Mouse (Mus musculus) embryo, embryonic 9.5 days (tissue): ENCODE data around the gene Gm19684.
"Not testable (repeated sequence)": the region's sequence is repeated elsewhere in the genome, so short reads cannot be mapped to it uniquely, and the experiment has no call there.

Source experiments
- DNase-seq: peaks from one replicate; pipeline ENCODE4 v3.0.0-alpha.2; 2017; ENCODE audit errors: extremely low spot score

The Gm19684 gene

DNA sequence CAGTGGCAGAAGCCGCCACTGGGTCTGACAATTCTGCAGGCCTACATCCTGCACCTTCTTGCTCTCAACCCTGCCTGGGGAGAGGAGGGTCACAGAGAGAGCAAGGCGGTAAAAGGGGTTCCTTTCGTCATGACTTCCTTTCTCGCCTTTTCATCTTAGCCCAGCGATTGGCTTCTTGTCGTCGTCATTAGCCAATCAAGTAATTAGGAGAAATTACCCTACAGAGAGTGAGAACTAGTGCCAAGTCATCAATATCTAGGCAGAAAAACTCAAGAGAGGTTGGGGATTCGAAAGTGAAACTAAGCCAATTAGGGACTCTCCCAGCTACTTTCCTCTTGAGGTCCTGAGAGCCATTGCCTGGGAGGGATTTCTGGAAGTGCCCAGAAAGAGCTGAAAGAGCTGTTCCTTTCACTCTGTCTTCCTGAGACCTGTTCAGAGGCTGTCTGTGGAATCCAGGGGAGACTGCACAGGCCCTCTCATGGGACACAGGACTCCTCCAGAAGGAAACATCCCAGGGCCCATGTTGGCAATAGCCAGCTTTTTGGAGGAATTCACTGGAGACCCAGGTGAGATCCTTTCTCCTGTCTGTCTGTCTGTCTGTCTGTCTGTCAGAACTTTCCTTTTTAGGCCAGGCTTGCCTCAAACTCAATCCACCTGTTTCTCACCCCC lies at the start of gene Gm19684:
Gm19684 (plus strand) TSS at position 327 of the 669 bp plus-strand sequence.
- not testable (repeated sequence) for DNase-seq

DNA sequence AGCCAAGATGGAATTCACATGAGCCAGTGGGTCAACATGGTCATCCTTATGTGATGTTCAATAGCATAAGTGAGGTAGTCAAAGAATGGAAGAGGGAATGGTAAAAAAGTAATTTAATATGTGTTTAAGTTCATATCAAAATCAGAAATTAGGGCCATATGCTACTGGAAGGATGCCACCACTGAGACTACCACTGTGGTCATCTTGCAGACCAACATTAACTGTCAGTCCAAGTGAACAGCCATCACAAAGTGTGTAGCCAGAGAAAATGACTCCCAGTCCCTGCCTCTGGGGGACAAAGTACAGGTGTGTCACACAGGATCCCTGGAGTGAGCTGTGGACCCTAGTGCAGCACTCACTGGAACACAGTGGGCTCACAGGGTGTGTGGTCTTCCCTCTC lies 39.6 kb upstream of the Gm19684 start:
- DNase-seq = not testable (repeated sequence)

DNA sequence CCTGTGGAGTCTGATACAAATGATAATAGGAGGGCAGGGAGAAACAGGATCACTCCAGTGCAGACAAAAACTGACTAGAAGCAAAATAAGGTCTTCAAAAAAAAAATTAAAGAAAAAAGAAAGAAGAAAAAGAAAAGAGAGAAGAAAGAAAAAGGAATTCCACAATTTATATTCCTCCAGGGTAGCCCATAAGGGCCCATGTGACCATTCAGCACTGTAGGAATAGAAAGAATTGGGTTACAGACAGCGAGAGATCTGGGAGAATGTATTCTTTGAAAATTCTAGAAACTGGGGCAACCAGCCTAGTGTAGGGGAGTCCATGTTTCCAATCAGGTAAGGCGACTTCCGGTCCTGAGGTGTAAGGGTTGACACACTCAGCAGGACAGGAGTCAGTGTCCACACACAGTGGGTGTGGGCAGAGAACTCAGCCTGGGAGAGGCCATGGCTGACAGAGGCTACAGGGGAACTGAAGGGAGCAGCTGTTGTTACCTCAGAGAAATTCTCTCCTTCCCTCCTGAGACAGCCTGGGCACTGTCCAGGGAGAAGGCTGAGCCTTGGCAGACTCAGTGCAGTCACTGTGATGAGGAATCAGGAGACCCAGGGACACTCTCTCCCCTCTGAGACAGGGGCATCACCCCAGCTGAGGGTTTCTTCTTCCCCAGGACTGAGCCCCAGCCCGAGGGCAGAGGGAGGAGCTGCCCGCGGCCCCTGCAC lies 38.8 kb upstream of the Gm19684 start:
- DNase-seq = not testable (repeated sequence)

DNA sequence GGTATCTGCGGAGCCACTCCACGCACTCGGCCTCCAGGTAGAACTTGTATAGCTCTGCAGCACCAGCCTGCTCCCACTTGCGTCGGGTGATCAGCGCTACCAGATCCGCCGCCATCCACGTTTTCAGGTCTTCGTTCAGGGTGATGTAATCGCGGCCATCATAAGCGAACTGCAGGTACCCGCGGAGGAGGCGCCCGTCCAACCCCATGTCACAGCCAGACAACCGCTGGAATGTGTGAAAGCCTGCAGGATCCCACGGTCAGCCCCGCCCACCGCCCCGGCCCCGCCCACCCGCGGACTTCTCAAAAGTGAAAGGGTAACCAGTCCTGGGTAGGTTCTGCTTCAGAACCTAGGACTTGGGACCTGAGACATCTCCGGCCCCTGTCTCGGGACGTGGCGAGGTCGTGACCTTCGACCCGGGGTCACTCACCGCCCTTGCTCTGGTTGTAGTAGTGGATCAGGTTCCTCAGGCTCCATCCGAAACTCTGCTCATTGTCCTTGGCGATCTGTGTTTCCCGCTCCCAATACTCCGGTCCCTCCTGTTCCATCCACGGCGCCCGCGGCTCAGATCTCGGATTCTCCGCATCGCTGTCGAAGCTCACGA lies 38.1 kb upstream of the Gm19684 start:
- peak; percentile 84 for DNase-seq

DNA sequence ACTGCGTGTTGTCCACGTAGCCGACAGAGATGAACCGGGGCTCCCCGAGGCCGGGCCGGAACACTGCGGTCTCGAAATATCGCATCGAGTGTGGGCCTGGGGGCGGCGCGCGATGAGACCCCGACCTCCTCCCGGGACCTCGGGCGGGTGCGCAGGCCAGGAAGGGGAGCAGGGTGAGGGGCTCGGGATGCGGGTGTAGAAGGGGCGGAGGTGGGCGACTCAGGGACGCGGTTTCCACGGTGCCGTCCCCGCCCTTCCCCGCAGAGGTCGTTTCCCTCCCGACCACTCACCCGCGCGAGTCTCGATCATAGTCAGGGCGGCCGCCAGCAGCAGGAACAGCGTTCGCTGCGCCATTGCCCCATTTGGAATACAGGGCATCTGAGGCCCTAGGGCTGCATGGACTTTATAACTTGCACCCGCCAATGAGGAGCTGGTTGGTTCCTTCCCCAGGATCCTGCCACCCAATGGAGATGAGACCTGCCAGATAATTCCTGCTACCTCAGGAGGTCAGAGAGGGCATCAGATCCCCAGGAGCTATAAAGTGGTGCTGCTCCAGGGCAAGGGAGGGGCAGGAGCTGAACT lies 37.5 kb upstream of the Gm19684 start:
- peak; percentile 52 for DNase-seq

DNA sequence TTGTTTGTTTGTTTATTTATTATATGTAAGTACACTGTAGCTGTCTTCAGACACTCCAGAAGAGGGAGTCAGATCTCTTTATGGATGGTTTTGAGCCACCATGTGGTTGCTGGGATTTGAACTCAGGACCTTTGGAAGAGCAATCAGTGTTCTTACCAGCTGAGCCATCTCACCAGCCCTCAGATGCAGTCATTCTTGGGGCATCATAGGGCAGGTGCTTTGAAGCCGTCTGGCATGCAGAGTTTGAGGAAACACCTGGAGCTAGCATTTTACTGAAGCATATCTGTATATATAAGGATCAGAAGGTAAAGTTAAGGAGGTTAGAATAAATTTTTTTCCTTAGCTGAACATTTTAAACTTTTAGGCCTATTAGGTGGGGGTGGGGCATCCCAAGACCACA lies 35.5 kb upstream of the Gm19684 start:
- DNase-seq = not testable (repeated sequence)

DNA sequence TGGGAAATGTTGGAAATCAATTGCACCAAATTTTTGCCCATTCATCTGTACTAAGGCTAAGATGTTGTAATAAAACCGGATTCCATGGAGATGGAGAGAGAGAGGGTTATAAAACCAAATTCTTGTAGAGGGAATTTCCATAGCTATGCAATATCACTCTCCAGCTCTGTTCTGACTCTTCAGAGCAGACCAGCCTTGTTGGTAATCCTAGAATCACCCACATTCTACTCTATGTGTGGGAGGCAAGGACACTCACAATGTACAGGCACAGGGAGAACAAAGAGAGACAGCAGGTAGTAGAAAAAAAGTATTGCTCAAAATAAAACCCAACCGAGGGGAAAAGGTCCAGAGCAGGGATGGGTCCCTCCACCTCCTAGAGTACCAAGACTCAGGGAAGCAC lies 29.5 kb upstream of the Gm19684 start:
- DNase-seq = not testable (repeated sequence)

DNA sequence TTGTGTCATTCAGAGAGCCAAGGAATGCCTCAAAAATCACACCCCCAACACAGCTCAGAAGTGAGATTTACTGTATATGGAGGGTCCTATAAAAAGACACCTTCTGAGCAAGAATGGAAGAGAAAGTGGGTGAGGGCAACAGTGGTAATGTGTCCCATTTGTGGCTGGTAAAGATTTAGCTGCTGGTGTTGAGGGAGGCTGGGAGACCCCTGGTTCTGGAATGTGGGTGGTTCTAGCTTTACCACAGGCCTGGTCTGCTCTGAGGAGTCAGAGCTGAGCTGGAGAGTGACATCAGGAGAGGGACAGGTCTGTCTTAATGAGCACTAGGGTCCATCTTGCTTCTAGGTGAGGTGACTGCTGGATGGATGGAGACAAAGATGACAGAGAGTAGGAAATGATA lies 29.0 kb upstream of the Gm19684 start:
- DNase-seq = not testable (repeated sequence)

DNA sequence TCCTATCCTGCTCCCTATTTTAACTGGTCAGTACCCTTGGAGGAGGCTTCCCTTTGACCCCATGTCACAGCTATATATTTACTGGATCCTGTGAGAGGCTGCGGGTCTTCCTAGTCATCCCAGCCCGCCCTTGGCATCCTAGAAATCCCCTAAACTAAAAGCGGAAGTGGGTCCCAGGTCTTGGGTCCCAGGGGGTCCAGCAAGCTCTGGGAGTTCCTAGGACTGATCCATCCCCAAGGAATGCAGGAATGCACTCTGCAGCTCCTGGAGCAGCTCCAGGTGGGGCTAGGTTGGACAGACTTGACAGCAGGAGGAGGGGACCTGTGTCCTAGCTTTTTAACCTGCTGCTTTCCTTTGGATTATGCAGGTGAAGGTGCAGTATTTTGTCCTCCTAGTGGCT lies 27.5 kb upstream of the Gm19684 start:
- DNase-seq = no peak

DNA sequence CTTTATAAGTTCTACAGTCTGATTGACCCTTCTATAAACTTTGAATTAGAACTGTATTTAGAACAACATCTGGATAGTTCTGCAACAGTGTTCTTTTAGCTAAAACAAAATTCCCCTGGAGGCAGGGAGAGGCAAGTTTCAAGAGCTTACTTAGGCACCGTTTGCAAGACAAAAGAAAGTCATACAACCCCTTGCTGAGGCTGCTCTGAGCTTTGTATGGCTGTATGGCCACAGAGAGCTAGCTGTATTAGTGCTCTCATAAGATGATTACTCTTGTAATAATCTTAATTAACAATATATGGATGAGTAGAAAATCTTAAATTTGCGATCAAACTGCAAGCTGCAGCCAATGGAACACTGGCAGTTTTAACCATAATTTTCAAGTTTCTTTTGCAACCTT lies 21.9 kb upstream of the Gm19684 start:
- not testable (repeated sequence) for DNase-seq

DNA sequence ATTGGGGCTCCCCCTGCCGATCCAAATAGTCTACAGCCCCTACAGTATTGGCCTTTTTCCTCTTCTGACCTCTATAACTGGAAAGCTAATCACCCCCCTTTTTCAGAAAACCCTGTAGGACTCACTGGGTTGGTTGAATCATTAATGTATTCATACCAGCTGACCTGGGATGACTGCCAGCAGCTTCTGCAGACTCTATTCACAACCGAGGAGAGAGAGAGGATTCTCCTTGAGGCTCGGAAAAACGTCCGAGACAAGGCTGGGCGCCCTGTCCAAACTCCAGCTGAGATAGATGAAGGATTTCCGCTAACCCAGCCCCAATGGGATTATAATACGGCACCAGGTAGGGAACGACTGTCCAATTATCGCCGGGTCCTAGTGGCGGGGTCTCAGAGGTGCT lies 19.4 kb upstream of the Gm19684 start:
- DNase-seq = not testable (repeated sequence)

DNA sequence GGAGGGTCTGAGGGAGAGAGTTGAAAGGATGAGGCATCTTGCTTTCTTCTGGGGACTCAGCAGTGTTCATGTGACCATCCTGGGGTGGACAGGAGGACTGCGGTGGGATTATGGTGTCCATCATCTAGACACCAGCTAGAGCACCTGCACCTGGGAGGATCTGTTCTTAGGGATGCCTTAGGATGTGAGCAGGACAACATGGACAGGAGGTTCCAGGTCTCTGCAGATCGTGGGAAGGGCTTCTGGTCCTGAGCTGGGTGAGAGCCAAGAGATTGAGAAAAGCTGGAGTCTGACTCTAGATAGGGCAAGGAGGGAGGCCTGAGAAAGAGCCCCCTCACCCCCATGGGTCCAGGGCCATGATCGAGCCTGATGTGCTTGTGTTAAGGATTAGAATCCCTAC lies 11.3 kb upstream of the Gm19684 start:
- not testable (repeated sequence) for DNase-seq

DNA sequence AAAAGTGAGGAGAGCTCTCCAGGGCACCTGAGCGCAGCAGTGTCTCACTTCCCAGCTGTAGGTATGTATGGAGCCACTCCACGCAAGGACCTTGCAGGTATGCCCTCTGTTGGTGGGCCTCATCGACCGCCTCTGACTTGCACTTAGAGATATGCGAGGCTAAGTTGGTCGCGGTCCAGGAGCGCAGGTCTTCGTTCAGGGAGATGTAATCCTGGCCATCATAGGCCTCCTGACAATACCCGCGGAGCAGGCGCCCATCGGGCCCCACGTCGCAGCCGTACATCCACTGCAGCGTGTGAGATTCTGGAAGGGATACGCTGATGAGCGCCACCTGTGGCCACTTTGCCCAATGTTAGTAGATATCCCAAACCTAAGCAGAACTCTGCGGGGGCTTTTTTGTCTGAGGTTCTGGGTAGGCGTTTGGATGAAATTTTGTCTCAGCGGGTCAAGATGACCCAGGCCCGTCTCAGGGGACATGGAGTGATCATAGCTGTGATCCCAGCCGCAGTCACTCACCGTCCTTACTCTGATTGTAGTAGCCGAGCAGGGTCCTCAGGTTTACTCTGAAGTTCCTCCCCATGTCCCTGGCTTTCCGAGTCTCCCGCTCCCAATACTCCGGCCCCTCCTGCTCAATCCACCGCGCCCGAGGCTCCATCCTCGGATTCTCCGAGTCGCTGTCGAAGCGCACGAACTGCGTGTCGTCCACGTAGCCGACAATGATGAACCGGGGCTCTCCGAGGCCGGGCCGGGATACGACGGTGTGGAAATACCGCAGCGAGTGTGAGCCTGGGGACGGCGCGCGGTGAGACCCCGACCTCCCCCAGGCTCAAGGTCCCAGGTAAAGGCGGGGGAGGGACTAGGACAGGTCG lies 10.6 kb upstream of the Gm19684 start:
- peak; percentile 24 for DNase-seq

DNA sequence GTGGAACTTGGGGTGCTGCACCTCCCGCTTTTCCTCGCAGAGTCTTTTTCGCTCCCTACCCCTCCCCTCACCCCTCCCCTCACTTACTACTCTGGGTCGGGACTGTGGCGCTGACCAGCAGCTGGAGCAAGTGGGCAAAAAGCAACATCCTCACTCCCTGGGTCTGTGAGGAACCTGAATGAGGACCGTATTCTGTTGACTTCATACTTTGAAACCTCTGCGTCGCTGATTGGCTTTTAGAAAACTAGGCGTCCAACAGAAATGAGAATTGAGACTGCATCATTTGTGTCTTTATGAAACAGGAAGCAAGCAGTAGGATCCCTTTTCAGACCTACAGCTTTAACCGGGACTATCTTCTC lies 10.0 kb upstream of the Gm19684 start:
- DNase-seq = peak; percentile 9

DNA sequence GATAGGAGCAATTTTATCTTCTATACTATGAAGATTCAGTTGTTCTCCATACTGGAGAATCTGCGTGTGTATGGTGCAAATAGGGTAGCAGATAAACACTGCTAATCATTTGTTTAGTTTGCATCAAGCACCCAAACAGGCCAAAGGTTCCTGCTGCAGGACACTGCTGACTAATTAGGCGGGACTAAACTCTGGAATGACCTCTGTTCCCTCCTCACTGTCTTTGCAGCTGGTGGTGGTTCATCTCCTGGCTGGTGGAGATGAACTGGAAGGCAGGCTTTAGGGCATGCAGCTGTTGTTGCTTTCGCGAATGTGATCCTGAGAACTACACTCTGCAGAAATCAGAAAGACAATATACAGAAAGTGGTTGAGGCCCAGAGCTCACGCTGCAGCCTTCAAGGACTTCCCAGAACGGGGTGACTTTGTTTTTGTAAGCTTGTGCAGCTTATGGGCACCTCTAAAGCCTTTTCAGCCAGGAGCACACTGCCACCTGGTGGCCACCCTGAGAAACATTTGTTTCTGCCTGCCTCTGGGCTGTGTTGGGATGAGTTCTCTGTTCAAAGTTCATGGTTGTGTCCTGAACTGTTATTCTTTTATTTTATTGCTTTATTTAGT lies 7.4 kb upstream of the Gm19684 start:
- DNase-seq = peak; percentile 24

DNA sequence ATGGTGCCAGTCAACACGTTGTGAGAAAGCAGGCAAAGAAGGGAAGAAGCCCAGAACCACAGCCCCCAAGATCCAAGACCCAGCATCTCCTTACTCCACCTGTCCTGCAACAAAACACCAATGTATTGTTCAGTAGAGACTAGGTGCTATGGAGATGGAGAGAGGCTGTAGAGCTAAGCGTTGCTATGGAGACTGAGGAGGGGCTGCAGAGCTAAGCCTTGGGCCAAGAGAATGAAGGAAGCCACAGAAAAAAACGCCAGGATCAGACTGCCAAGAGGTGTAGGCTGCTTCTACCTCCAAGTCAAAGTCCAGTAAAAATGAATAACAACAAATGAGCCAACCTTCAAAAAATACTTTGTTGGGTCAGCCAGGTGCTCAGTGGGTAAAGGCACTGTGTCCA lies 4.9 kb upstream of the Gm19684 start:
- not testable (repeated sequence) for DNase-seq

DNA sequence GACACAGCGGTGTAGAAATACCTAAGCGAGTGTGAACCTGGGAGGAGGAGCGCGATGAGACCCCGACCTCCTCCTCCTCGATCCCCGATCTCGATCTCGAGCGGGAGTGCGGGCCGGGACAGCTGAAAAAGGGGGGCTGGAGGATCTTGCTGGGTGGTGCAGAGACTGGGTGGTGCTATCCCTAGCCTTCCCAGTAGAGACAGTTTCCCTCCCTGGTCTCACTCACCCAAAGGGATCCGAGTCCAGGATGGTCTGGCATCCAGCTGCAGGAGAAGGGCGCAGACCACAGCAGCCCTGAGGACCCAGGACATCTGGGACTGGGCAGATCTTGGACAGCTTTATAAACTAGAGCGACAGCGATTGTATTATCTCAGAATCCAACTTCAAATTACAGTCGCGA lies 639 bp upstream of the Gm19684 start:
- DNase-seq = not testable (repeated sequence)

DNA sequence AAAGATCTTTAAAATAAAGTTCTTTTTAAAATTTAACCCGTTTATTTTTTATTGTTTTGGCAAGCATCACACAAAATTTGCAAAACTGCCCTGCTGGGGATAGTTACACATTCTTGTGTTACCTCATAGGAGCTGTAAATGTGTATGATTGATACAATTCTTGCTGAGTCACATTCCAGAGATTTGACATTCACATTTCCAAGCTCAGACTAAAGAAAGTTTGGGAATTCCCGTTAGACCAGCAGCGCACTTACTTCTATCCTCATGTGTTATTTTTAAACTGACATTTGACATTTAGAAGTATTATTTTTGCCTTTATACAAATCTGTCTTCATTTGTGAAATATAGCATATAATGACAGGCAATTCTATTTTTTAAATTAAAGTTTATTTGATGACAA lies 2.6 kb downstream of the Gm19684 start:
- DNase-seq = not testable (repeated sequence)

DNA sequence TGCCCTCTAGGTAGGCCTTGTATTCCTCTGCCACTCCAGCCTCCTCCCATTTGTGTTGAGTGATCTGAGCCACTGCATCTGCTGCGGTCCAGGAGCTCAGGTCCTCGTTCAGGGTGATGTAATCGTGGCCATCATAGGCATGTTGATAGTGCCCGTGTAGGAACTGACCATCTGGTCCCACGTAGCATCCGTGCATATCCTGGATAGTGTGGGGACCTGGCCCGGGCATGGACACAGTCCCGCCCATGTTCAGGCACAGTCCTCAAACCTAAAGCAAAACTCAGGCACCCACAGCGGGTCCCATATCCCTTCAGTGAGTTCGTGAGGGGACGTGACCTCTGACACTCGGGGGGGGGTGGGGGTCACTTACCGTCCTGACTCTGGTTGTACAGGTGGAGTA lies 7.0 kb downstream of the Gm19684 start:
- not testable (repeated sequence) for DNase-seq

DNA sequence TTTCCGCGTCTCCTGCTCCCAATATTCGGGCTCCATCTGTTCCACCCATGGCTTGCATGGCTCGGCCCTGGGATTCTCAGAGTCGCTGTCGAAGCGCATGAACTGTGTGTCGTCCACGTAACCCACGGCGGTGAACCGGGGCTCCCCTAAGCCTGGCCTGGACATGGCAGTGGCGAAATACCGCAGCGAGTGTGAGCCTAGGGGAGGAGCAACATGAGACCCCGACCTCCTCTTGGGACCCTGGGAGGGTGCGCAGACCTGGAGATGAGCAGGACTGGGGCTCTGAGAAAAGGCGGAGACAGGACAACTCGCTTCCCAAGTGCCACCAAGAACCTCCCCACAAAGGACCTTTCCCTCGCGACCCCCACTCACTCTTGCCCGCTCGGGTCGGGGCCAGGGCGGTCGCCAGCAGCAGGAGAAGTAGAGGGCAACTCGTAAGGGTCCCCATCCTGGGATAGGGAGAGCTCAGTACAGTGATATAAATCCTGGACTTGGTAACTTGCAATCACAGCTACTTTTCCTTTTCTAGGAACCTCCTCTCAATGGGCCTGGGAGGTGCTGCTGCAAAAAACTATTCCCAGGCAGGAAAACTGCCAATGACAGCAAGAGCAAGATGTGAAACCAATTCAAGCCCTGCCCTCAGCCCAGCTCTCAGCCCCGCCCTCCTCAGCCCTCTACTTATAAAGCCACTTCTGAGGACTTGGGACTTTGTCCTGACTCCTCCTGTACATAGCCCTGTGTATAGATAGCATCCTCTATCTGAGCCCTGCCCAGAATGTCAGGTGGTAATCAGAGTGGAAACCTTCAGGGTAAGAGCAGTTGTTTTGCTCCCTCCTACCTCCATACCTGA lies 7.7 kb downstream of the Gm19684 start, which contains the start of gene Gm7030:
Gm7030 (minus strand) TSS at position 458 of the 850 bp plus-strand sequence.
- DNase-seq = not testable (repeated sequence)
